Mouse (Mus musculus) layer of hippocampus, postnatal 10 days (tissue): Measurements from ENCODE around the gene Yaf2. TPM values are rescaled to one million over a fixed set of nuclear protein-coding genes. Genes with fewer than 3 reads are reported as not detected.

Experiments used
- DNase-seq, 2 experiments: peaks; one replicate each; pipeline ENCODE4 v3.0.0; 2021; ENCODE audit warnings: low spot score in 2 of 2
- total RNA-seq, 2 experiments: library from RNA; stranded (reverse); gene quantifications; 2 replicates each; pipeline ENCODE4 v1.2.3; 2021

The Yaf2 gene
- total RNA-seq, 2 experiments from 2014 or later: 79.8 to 84.7 TPM

- no peak for DNase-seq
These were observed 48.4 kb downstream of the Yaf2 start for GRCm38 (mm10) chr15:93288321-93288720.

DNA sequence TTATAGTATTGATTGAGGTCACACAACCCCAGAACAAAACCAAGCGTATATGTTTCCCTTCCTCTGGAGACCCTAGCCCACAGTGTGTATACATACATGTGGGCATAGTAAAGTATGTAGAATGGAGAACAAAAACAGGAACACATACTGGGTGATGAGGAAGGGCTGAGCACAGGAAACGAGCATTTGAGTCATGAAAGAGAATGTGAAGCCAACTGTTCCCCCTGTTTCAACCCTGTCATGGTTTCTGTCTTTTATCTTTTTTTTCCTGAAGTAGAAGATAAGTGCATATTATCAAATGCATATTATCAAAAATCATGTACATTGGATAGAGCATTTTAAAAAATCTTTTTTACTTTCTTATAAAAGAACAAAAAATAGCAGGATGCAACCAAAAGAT, 49.1 kb downstream of the Yaf2 start:
- DNase-seq: no peak

DNA sequence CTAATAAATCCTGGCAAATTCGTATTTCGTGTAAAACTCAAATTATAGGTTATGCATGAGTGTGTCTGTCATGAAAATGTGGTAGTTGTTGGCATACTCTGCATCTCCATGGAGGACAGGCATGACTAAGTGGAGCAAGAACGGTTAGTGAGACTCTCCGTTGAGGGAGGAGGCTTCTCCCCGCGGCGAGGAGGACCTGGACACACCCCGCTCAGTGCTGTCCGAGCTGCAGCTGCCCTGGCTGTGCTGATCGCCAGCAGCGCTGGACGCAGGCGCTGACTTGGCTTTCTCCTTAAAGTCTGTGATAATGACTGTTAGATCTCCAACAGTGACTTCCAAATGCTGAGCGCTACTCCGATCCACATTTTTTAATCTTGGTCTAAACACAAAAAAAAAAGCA, 51.5 kb downstream of the Yaf2 start:
- DNase-seq: no peak

DNA sequence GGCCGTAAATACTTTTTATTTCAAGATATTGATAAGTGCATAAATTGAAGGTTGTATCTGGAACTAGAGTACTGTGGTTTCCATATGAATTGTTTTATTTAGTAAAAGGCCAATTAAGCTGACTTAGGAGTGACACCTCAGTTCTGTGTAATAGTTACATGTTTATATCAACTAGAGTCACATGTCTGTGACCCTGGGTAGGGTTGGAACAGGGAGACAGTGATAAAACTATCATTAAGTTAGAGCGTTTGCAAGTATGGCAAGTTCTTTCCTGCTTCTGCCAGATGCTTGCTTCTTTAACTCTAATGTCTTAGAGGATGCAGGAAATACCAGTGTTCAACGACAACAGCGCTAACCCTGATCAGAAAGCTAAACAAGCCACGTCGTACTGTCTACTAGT, 52.4 kb downstream of the Yaf2 start:
- DNase-seq: no peak

GRCm38 (mm10) chr15:93283349-93283748, 53.4 kb downstream of the Yaf2 start:
- DNase-seq: peak in 1 of 2 experiments; percentile 31

- DNase-seq: peak in 1 of 2 experiments; percentile 20
These were observed 60.5 kb downstream of the Yaf2 start for GRCm38 (mm10) chr15:93276276-93276675.

DNA sequence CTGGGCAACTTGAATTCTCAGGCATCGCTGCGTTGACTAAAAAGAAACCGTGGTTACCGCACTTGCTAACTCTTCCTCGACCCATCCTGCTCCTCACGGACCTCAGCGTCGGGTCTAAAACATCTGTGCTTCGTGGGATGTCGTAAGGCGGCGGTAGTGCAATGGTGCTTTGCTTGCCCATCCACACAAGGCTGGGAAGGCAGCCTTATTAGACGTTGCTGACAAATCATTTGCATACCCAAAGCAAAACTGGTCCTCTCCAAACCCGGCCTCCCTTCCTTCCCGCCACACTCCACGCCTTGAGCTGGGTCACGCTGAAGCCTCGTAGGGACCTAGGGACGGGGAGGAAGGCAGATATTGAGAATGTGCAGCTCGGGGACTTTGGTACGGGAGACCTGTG, 61.1 kb downstream of the Yaf2 start:
- DNase-seq: no peak

GRCm38 (mm10) chr15:93274679-93275583, 61.8 kb downstream of the Yaf2 start, which contains the start of gene Gxylt1:
TSS of gene Gxylt1 (minus strand) at chr15:93275179.
- DNase-seq: peak; percentile 100

DNA sequence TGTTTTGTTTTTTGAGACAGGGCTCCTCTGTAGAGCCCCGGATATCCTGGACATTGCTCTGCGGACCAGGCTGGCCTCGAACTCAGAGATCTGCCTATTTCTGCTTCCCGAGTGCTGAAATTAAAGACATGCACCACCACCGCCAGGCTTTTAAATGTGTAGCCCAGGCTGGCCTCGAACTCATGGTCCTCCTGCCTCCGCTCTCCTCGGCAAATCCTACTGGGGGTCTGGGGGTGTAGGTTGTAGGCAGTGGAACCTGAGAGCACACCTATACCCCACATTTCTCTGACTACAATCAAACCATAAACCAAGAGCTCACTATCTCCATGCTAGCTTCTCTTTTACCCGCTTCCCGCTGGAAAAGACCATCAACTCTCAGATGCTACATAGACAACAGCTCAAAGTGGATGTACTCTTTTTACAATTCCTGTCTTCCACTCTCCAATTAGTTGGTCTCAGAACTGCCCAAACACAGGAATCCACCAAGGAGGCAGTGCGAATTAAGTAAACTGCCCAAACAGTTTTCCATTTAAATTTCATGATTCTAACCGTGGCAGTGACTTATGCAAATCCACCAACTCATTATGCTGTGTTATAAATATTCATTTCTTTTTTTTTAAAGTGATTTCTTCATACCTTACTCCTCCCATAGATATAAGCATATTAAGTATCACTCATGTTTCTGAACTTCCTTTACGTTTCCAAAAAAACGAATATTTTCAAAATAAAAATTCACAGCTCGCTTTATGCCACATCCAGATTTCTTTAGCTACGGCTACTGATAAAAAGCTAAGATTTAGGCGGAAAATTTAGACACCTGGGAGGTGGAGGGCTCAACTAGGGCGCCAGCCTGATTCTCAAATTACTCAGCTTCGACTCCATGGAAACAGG, 62.7 kb downstream of the Yaf2 start:
- no peak for DNase-seq

DNA sequence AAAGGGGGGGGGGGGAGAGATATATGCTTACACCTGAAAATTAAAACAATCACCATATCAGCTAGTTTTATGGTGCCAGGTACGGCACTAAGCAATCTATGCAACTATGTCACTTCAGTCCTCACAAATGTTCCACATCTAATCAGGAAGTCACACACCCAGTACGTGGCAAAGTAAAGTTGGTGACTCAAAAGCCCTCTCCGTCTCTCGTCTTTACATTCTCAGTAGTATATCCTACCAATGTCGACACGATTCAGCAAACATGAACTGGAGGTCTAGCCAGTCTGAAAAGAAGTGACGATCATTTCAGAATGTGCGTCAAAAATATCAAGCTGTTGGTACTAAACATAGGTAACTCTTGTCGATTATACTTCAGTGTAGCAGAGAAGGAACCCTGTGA, 63.8 kb downstream of the Yaf2 start:
- DNase-seq: no peak

GRCm38 (mm10) chr15:93270289-93270855, 66.4 kb downstream of the Yaf2 start:
- DNase-seq: no peak

GRCm38 (mm10) chr15:93269572-93269971, 67.2 kb downstream of the Yaf2 start:
- DNase-seq: no peak

DNA sequence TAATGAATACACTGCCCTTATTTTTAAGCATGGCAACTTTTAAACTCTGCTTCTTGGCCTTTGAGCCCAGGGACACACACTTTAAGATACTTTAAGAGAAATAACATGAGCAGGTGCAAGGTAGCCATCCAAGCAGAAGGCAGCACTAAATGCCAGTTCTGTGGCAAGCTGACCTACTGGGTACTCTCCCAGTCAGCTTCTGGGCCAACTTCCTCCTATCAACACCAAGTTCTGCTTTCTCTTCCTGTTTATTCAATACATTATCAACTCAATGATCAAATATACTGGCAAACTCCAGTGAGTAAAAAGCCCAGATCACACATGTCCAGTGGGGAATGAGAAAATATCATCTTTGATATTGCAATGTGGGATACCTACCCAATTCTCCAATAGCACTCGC, 68.7 kb downstream of the Yaf2 start:
- DNase-seq: no peak

- no peak for DNase-seq
These were observed 69.3 kb downstream of the Yaf2 start for GRCm38 (mm10) chr15:93267479-93267878.

DNA sequence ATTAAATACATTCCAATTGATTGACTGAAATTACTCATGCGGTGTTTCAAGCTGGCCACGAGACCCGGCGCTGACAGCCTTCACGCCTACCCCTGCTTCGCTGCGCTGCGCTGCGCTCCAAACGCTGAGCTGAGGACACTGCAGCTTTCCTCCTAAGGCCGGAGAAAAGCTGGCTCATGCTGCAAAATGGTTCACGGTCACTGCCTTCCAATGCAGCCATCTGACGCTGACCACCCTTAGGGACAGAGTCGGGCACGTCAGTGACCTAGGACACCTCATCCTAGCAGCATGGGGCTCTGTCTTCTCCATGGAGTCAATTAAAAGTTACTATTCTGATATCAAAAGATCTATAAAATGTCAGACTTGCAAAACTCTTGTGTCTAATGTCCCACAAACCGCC, 70.4 kb downstream of the Yaf2 start:
- DNase-seq: no peak

- peak; percentile 73 to 80 for DNase-seq
These were observed 71.0 kb downstream of the Yaf2 start for GRCm38 (mm10) chr15:93265728-93266127.

DNA sequence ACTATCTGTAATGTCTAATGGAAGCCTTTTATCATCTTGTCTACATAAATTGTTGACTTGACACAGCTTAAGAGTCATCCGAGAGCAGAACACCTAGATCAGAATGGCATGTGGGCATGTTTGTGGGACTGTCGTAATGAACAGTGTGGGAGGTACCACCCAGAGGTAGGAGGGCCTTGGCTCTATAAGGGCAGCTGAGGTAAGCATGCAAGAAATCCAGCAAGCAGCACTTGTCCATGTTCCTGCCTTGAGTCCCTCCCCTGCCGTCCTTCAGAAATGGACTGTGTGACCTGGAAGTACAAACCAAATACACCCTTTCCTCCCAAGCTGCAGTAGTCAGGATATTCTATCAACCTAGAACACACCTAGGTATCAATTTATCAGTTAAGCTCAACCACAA, 71.5 kb downstream of the Yaf2 start:
- DNase-seq: no peak

DNA sequence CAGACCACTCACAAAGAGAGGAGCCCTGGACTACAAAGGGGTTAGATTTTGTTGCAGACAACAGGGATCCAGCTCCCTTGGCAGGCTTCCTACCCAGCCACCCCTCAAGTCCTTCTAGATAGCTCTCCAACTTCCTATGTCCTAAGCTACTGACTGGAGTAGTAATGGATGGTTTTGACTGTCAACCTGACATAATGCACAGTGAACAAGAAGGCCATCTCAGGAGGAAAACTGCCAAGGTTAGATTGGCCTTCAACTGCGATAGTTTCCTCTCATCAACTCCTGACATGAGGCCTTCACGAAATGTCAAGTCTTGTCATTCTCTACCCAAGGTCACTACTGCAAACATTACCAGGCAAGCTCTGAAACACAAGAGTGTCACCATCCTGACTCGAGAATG, 72.5 kb downstream of the Yaf2 start:
- DNase-seq: no peak

- DNase-seq: no peak
These were observed 73.2 kb downstream of the Yaf2 start for GRCm38 (mm10) chr15:93263566-93263965.

GRCm38 (mm10) chr15:93262818-93263217, 73.9 kb downstream of the Yaf2 start:
- no peak for DNase-seq

GRCm38 (mm10) chr15:93262274-93262673, 74.5 kb downstream of the Yaf2 start:
- no peak for DNase-seq

GRCm38 (mm10) chr15:93259933-93260332, 76.8 kb downstream of the Yaf2 start:
- no peak for DNase-seq
